Mouse (Mus musculus) hindbrain, embryonic 16.5 days (tissue): ENCODE results near the gene Traf1. TPM values are rescaled to one million over a fixed set of nuclear protein-coding genes. Genes with fewer than 3 reads are reported as not detected.

ENCODE experiments used
- ATAC-seq: fragments of 200-750 bp; cut with Nextera tagmentation; 2 replicates; pipeline ENCODE4 v1.8.0; 2017; ENCODE audit warnings: moderate TSS enrichment, moderate library complexity
- H3K27ac ChIP-seq: fragments of 300-500 bp; sonication (generic); 2 replicates; pipeline ENCODE4 v1.5.1; 2014; ENCODE audit warnings: low read depth, mild to moderate bottlenecking, control low read depth, low read length, moderate library complexity
- H3K27me3 ChIP-seq: fragments of 300-500 bp; sonication (generic); replicated peaks from 2 replicates; pipeline ENCODE4 v1.6.1; 2014; ENCODE audit warnings: low read length; ENCODE audit not compliant: control insufficient read depth, insufficient read depth
- H3K36me3 ChIP-seq: fragments of 300-500 bp; sonication (generic); 2 replicates; pipeline ENCODE4 v1.6.1; 2014; ENCODE audit warnings: mild to moderate bottlenecking, low read length, moderate library complexity, mixed read lengths; ENCODE audit not compliant: control insufficient read depth, insufficient read depth
- H3K4me1 ChIP-seq: fragments of 300-500 bp; sonication (generic); 2 replicates; pipeline ENCODE4 v1.6.1; 2014; ENCODE audit warnings: low read depth, low read length; ENCODE audit not compliant: control insufficient read depth, insufficient read depth
- H3K4me2 ChIP-seq: fragments of 300-500 bp; sonication (generic); 2 replicates; pipeline ENCODE4 v1.6.1; 2014; ENCODE audit warnings: mild to moderate bottlenecking, low read length, control low read depth, moderate library complexity
- H3K4me3 ChIP-seq: fragments of 300-500 bp; sonication (generic); 2 replicates; pipeline ENCODE4 v1.5.1; 2014; ENCODE audit warnings: mild to moderate bottlenecking, low read length, control low read depth, moderate library complexity
- H3K9ac ChIP-seq: fragments of 300-500 bp; sonication (generic); 2 replicates; pipeline ENCODE4 v1.6.1; 2014; ENCODE audit warnings: low read depth, mild to moderate bottlenecking, control low read depth, low read length, moderate library complexity
- H3K9me3 ChIP-seq: fragments of 300-500 bp; sonication (generic); 2 replicates; pipeline ENCODE4 v1.6.1; 2014; ENCODE audit warnings: mild to moderate bottlenecking, low read length, moderate library complexity; ENCODE audit not compliant: control insufficient read depth
- WGBS: fragments of 180-500 bp; shearing (Covaris S2); extraction: QIAGEN DNeasy Blood & Tissue Kit; methylation state at CpG from one replicate; pipeline ENCODE4 v1.1.7; 2014; 5-methylcytosine and 5-hydroxymethylcytosine counted together
- polyA plus RNA-seq: library from polyadenylated mRNA; unstranded; fragments of >200 nt; fragmentation: Nextera tagmentation; extraction: Ambion mirVana; gene quantifications from 2 replicates; pipeline ENCODE4 v1.2.1, GENCODE M21; 2015

The Traf1 gene
- polyA plus RNA-seq: 2.5 and 4.0 TPM in 2 replicates

- no peaks in the 10 kb centered on the region for H3K27me3 ChIP-seq
- no peaks in the 10 kb centered on the region for H3K9me3 ChIP-seq
- no peak within 1 kb of the TSS for H3K27ac ChIP-seq
- peaks cover 2% of the 10 kb centered on the region; the same call in 1 of the 2 replicates for H3K4me1 ChIP-seq
- ATAC-seq: peak; percentile 64; the same call in 1 of the 2 replicates
- WGBS: 22% methylated on average over 20 of the region's 20 CpGs
- H3K4me2 ChIP-seq: peak within 1 kb of the TSS; percentile 50
- no peaks in the 10 kb centered on the region for H3K36me3 ChIP-seq
- H3K9ac ChIP-seq: peak within 1 kb of the TSS; percentile 48; the same call in 1 of the 2 replicates
- peak within 1 kb of the TSS; percentile 25 for H3K4me3 ChIP-seq
Measured at GRCm38 (mm10) chr2:34961481-34962036, at the start of gene Traf1. TSS of gene Traf1 (minus strand) at chr2:34961772.

DNA sequence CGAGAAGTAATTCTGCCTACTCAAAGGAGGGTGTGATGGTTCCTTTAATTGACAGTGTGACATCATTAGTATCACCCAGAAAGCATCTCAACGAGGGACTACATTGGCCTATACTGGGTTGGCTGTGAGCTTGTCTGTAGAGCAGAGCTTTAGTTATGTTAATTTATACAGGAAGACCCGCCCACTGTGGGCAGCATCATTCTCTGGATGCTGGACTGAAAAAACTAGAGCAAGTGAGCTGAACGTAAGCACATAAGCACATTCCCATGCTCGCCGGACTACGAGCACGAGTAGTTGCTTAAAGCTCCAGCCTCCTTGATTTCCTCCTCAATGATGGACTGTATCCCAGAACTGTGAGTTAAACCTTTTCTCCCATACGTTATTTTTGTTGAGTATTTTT lies 37.4 kb upstream of the Traf1 start:
- WGBS: 86% methylated on average over 9 of the region's 9 CpGs
- peaks cover 3% of the 10 kb centered on the region for H3K4me1 ChIP-seq
- H3K9ac ChIP-seq: no peak overlapping the region
- no peak overlapping the region for H3K4me3 ChIP-seq
- H3K4me2 ChIP-seq: no peak overlapping the region
- H3K27me3 ChIP-seq: no peaks in the 10 kb centered on the region
- no peak for ATAC-seq
- H3K36me3 ChIP-seq: no peaks in the 10 kb centered on the region
- H3K9me3 ChIP-seq: no peaks in the 10 kb centered on the region
- H3K27ac ChIP-seq: no peak overlapping the region

DNA sequence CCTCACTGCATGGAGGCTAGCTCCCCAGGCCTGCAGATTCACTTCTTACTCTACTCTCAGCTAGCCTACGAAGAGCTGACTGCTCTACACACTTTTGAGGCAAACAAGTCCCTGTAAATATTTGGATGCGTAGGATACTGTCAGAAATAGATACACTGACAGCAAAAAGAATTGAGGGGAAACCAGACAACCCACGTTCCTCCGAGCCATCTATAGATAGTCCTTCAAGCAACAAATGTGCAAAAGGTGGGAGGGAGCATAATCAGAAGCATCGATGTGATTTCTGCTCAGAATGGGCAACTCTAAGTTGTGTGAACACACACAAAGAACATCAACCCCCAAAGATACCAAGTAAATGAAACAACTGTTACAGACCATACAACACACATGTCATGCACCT lies 34.9 kb upstream of the Traf1 start:
- no peak overlapping the region for H3K4me3 ChIP-seq
- no peaks in the 10 kb centered on the region for H3K27me3 ChIP-seq
- no peak for ATAC-seq
- no peak overlapping the region for H3K9ac ChIP-seq
- no peaks in the 10 kb centered on the region for H3K36me3 ChIP-seq
- no peak overlapping the region for H3K27ac ChIP-seq
- peaks cover 15% of the 10 kb centered on the region for H3K4me1 ChIP-seq
- H3K9me3 ChIP-seq: no peaks in the 10 kb centered on the region
- WGBS: 92% methylated on average over 5 of the region's 5 CpGs
- no peak overlapping the region for H3K4me2 ChIP-seq

GRCm38 (mm10) chr2:34993696-34994356 lies 32.3 kb upstream of the Traf1 start:
- H3K27ac ChIP-seq: peak overlapping the region; percentile 26; the same call in 1 of the 2 replicates
- peak; percentile 63 for ATAC-seq
- no peaks in the 10 kb centered on the region for H3K36me3 ChIP-seq
- H3K9ac ChIP-seq: no peak overlapping the region
- peaks cover 15% of the 10 kb centered on the region for H3K4me1 ChIP-seq
- no peak overlapping the region for H3K4me2 ChIP-seq
- H3K9me3 ChIP-seq: no peaks in the 10 kb centered on the region
- 33% methylated on average over 5 of the region's 5 CpGs for WGBS
- H3K27me3 ChIP-seq: no peaks in the 10 kb centered on the region
- H3K4me3 ChIP-seq: no peak overlapping the region

DNA sequence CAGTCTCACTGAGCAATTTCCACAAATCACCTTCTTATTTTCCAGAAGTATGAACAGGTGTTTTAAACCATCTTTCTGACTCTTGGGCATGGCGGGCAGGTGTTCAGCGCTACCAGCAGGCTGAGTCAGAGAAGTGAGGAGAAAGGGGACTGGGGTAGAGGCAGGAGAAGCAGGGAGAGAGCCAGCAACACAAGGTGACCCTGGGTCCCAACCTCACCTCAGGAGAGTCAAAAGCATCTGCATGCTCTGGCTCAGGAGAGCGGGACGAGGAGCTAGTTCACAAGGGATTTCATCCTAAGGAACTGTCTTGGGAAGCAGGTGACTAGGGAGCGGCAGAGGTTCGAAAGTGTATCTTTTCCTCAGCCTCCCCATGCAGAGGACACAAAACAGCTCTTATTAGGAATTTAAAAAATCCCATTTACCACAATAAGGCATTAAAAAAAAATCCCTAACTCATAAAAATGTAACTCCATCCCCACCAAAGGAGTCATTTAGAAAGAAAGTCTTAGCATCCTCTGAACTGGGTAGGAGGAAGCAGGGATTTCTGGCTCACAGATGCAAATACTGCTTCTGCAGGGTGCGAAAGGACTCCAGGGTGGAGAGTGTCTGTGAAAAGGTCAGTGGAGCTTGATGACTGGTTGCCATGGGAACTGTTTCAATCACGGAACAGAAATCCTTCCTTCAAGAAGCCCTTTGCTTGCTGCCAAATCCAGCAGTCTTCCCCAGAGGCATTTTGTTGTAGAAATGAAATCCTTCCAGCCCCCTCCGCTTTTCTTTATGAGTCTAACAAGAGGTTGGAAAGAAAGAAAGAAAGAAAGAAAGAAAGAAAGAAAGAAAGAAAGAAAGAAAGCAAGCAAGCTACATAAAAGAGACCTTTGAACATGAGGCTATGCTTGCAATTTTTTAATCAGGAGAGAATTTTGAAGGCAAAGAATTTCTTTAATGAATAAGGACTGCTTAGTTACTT lies 31.4 kb upstream of the Traf1 start:
- Histone ChIP-seq H3K4me2 (peak overlapping the region; percentile 33), H3K9me3 (no peaks in the 10 kb centered on the region), H3K4me3 (no peak overlapping the region), H3K9ac (no peak overlapping the region), H3K4me1 (peaks cover 15% of the 10 kb centered on the region), H3K27ac (peak overlapping the region; percentile 73), H3K27me3 (no peaks in the 10 kb centered on the region), H3K36me3 (no peaks in the 10 kb centered on the region)
- ATAC-seq: peak; percentile 87
- WGBS: 8% methylated on average over 9 of the region's 9 CpGs

DNA sequence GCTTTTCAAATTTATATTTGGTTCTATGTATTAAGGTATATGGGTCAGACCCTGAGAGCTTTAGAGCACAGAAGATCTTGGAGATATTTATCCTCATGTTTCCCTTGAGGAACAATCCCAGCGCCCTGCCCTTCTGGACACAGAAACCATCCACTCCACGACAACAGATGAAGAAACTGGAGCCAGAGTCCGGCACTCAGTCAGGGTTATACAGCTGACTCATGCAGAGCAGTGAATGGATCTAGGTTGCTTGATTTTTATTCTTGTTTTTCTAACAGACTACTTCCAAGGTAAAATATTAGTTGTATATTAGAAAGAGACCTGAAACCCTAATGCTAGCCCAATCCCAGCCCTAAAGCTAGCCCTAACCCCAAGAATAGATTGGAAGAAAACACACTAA lies 30.4 kb upstream of the Traf1 start:
- peaks cover 15% of the 10 kb centered on the region for H3K4me1 ChIP-seq
- H3K27ac ChIP-seq: no peak overlapping the region
- no peak for ATAC-seq
- no peaks in the 10 kb centered on the region for H3K27me3 ChIP-seq
- no peak overlapping the region for H3K4me2 ChIP-seq
- H3K9ac ChIP-seq: no peak overlapping the region
- no peak overlapping the region for H3K4me3 ChIP-seq
- no peaks in the 10 kb centered on the region for H3K36me3 ChIP-seq
- 82% methylated on average over 3 of the region's 3 CpGs for WGBS
- H3K9me3 ChIP-seq: no peaks in the 10 kb centered on the region

DNA sequence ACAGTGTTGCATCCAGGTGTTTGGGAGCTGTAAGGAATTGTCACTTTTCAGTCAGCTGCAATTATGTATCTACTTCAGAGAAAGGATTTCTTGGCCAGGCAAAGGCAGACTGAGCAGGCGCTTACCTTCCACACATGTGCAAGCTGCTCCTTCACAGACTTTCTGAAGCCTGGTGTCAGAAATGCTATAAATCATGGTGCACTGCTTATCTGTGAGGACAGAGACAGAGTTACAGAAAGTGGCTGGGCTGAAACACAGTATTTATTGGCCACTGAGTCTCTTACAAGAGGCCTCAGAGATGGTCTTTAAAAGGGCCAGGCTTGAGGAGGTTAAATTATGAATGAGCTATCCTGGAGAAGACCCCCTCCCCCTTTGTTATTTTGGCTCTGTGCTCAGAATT lies 28.2 kb upstream of the Traf1 start:
- no peak for ATAC-seq
- Histone ChIP-seq H3K4me2 (no peak overlapping the region), H3K36me3 (no peaks in the 10 kb centered on the region), H3K9me3 (no peaks in the 10 kb centered on the region), H3K4me3 (no peak overlapping the region), H3K4me1 (peaks cover 15% of the 10 kb centered on the region), H3K27me3 (no peaks in the 10 kb centered on the region), H3K27ac (no peak overlapping the region), H3K9ac (no peak overlapping the region)
- WGBS: 71% methylated on average over 1 of the region's 1 CpGs

- Histone ChIP-seq H3K4me2 (no peak overlapping the region), H3K4me1 (peaks cover under 1% of the 10 kb centered on the region; the same call in 1 of the 2 replicates), H3K9me3 (no peaks in the 10 kb centered on the region), H3K27me3 (no peaks in the 10 kb centered on the region), H3K4me3 (no peak overlapping the region), H3K36me3 (no peaks in the 10 kb centered on the region), H3K27ac (no peak overlapping the region), H3K9ac (no peak overlapping the region)
- WGBS: 77% methylated on average over 1 of the region's 1 CpGs
- no peak for ATAC-seq
Measured at GRCm38 (mm10) chr2:34987595-34987994, 26.0 kb upstream of the Traf1 start.

DNA sequence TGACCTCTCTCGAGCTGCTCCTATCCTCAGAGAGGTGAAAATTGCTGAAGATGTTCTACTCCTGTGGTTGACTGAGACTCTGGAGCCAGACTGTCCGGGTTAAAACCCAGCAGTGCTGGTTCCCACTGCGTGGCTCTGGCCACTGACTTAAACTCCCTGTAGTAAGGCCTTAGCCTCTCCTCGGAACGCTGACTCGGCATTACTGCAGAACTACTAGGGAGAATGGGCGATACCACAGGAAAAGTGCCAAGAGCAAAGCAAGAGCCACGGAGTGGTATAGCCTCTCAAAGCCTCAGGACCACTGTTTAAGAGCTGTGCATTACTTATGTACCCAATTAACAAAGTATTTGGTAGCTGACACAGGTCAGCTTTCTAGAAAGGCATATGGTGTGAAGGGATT lies 23.3 kb upstream of the Traf1 start:
- ATAC-seq: no peak
- no peak overlapping the region for H3K4me3 ChIP-seq
- 76% methylated on average over 8 of the region's 8 CpGs for WGBS

More for the DNA sequence above, 23.3 kb upstream of the Traf1 start:
- Histone ChIP-seq H3K9me3 (no peaks in the 10 kb centered on the region), H3K9ac (no peak overlapping the region), H3K4me1 (peaks cover 4% of the 10 kb centered on the region), H3K27ac (no peak overlapping the region), H3K4me2 (no peak overlapping the region), H3K27me3 (no peaks in the 10 kb centered on the region), H3K36me3 (no peaks in the 10 kb centered on the region)
